24 mouse cellular contexts compared by ENCODE assay signal in genomic region chr4:7253616-7254015, GRCm38 (mm10).
DNase-seq lines count a peak whose midpoint lies in the region; TF ChIP-seq lines count a peak whose summit lies in the region.
"Had no signal": no experiment of that assay in that cellular context is flagged by ENCODE, and none has a peak within 500 bp of the region (broad histone marks: within the 10 kb centered on the region; RNA-seq: fewer than 3 reads in every experiment).

No protein-coding gene starts in this region.

- H3K4me3 ChIP-seq in left cerebral cortex, adult 2 months, result no peak overlapping the region
- H3K4me3 ChIP-seq: forebrain, embryonic 10.5 days; forebrain, embryonic 13.5 days; gastrocnemius, adult 2 months; heart, embryonic 10.5 days; heart, embryonic 13.5 days had no signal

- TF ChIP-seq CTCF in left cerebral cortex, adult 2 months (IDR thresholded peaks at IDR 0.05), result no peak

- H3K27ac ChIP-seq in left cerebral cortex, adult 2 months, result 0 out of 2 replicates have a peak overlapping the region, but pooled peaks have one; percentile 25
- H3K27ac ChIP-seq: forebrain, embryonic 10.5 days; forebrain, embryonic 13.5 days; gastrocnemius, adult 2 months; heart, embryonic 10.5 days; heart, embryonic 13.5 days; hindbrain, embryonic 14.5 days; hindbrain, postnatal 0 days had no signal

- DNase-seq in heart, adult 11 months, result peak; percentile 4
- DNase-seq in heart, adult 9 months (ENCODE audit: low spot score in 2 of 2), result no peak
- DNase-seq in left cerebral cortex, adult 2 months (ENCODE audit: extremely low spot score in 1 of 2, low spot score in 2 of 2), result no peak
- no peak for DNase-seq in left cerebral cortex, postnatal 4 days
- peak; percentile 17 for DNase-seq in right cerebral cortex, postnatal 25 days
- no peak for DNase-seq in right cerebral cortex, postnatal 10 days (ENCODE audit: low spot score in 2 of 2)
- DNase-seq in telencephalon, adult 2 months (ENCODE audit: low read depth, low spot score), result peak; percentile 70
- DNase-seq in adrenal gland, postnatal 4 days (ENCODE audit: low spot score in 2 of 2), result no peak
- DNase-seq: adrenal gland, adult 2 months; adrenal gland, postnatal 14 days; cerebellum, adult 18-20 months; cerebellum, adult 9-10 months; cerebellum, postnatal 14 days; gastrocnemius, adult 2 months; gastrocnemius, postnatal 14 days; heart, adult 18-20 months; heart, postnatal 14 days; heart, postnatal 4 days had no signal

- intact Hi-C loops in left cerebral cortex, adult 2 months (cut with DNase I), result loop anchor here (1.0 to 10.0 kb wide), 2 partner anchors 341 to 599 kb away; no protein-coding TSS in a partner anchor
- intact Hi-C loops in left cerebral cortex, postnatal 4 days (cut with DNase I), result no loop called here

Comparison
In these comparisons a context has a peak if more than half of its experiments do, and no peak if none do; other contexts are left out.
1. DNase-seq: peak in heart, adult 11 months (single experiment), right cerebral cortex, postnatal 25 days (single experiment) and telencephalon, adult 2 months (single experiment); none in heart, adult 9 months (0 of 2), left cerebral cortex, adult 2 months (0 of 2), left cerebral cortex, postnatal 4 days (single experiment), right cerebral cortex, postnatal 10 days (0 of 2) and adrenal gland, postnatal 4 days (0 of 2).